Mouse (Mus musculus) embryonic facial prominence, embryonic 14.5 days (tissue): Measurements from ENCODE around the gene Cbr4. TPM values are rescaled to one million over a fixed set of nuclear protein-coding genes. Genes with fewer than 3 reads are reported as not detected.

Experiments used
- ATAC-seq: fragments of 200-750 bp; cut with Nextera tagmentation; 2 replicates; pipeline ENCODE4 v1.8.0; 2017; ENCODE audit warnings: low read depth, moderate number of reproducible peaks, moderate TSS enrichment
- DNase-seq: peaks from one replicate; pipeline ENCODE4 v3.0.0-alpha.2; 2015; ENCODE audit warnings: low spot score
- H3K27ac ChIP-seq: fragments of 300-500 bp; sonication (generic); replicated peaks from 2 replicates; pipeline ENCODE4 v1.5.1; 2014; ENCODE audit warnings: low read depth, mild to moderate bottlenecking, low read length, moderate library complexity
- H3K27me3 ChIP-seq: fragments of 300-500 bp; sonication (generic); replicated peaks from 2 replicates; pipeline ENCODE4 v1.6.1; 2014; ENCODE audit warnings: low read length; ENCODE audit not compliant: control insufficient read depth, insufficient read depth
- H3K36me3 ChIP-seq: fragments of 300-500 bp; sonication (generic); 2 replicates; pipeline ENCODE4 v1.6.1; 2014; ENCODE audit warnings: low read length, mixed read lengths; ENCODE audit not compliant: control insufficient read depth, insufficient read depth
- H3K4me1 ChIP-seq: fragments of 300-500 bp; sonication (generic); 2 replicates; pipeline ENCODE4 v1.6.1; 2014; ENCODE audit warnings: antibody characterized with exemption, low read length; ENCODE audit not compliant: control insufficient read depth, insufficient read depth
- H3K4me2 ChIP-seq: fragments of 300-500 bp; sonication (generic); 2 replicates; pipeline ENCODE4 v1.6.1; 2014; ENCODE audit warnings: low read depth, mild to moderate bottlenecking, low read length, moderate library complexity, mixed read lengths
- H3K4me3 ChIP-seq: fragments of 300-500 bp; sonication (generic); 2 replicates; pipeline ENCODE4 v1.5.1; 2014; ENCODE audit warnings: low read depth, mild to moderate bottlenecking, low read length
- H3K9ac ChIP-seq: fragments of 300-500 bp; sonication (generic); 2 replicates; pipeline ENCODE4 v1.6.1; 2014; ENCODE audit warnings: low read depth, mild to moderate bottlenecking, low read length, moderate library complexity, mixed read lengths
- H3K9me3 ChIP-seq: fragments of 300-500 bp; sonication (generic); 2 replicates; pipeline ENCODE4 v1.6.1; 2016; ENCODE audit warnings: low read length; ENCODE audit not compliant: control insufficient read depth
- WGBS: fragments of 180-500 bp; shearing (Covaris S2); extraction: QIAGEN DNeasy Blood & Tissue Kit; methylation state at CpG from one replicate; pipeline ENCODE4 v1.1.7; 2014; 5-methylcytosine and 5-hydroxymethylcytosine counted together
- polyA plus RNA-seq: library from polyadenylated mRNA; unstranded; fragments of >200 nt; fragmentation: Nextera tagmentation; extraction: Ambion mirVana; gene quantifications from 2 replicates; pipeline ENCODE4 v1.2.1, GENCODE M21; 2014

Cbr4 gene
- polyA plus RNA-seq, 1 experiment from 2014 or later: 31.3 TPM

- ATAC-seq (no peak), DNase-seq (no peak)
- Histone ChIP-seq H3K4me1 (no peaks in the 10 kb centered on the region), H3K9me3 (no peaks in the 10 kb centered on the region), H3K4me2 (no peak overlapping the region), H3K9ac (no peak overlapping the region), H3K4me3 (no peak overlapping the region), H3K36me3 (no peaks in the 10 kb centered on the region), H3K27ac (no peak overlapping the region), H3K27me3 (no peaks in the 10 kb centered on the region)
- 85% methylated on average over 7 of the region's 7 CpGs for WGBS
Observed at GRCm38 (mm10) chr8:61459763-61460162, 27.8 kb upstream of the Cbr4 start.

- H3K9ac ChIP-seq: no peak overlapping the region
- WGBS: 75% methylated on average over 5 of the region's 5 CpGs
- ATAC-seq (no peak), DNase-seq (no peak)
- no peaks in the 10 kb centered on the region for H3K36me3 ChIP-seq
- no peak overlapping the region for H3K27ac ChIP-seq
- H3K4me2 ChIP-seq: no peak overlapping the region
- H3K9me3 ChIP-seq: no peaks in the 10 kb centered on the region
- H3K27me3 ChIP-seq: no peaks in the 10 kb centered on the region
- no peaks in the 10 kb centered on the region for H3K4me1 ChIP-seq
- no peak overlapping the region for H3K4me3 ChIP-seq
Observed at GRCm38 (mm10) chr8:61462221-61462620, 25.3 kb upstream of the Cbr4 start.

GRCm38 (mm10) chr8:61464393-61464792 is 23.1 kb upstream of the Cbr4 start:
- Histone ChIP-seq H3K4me3 (no peak overlapping the region), H3K9me3 (no peaks in the 10 kb centered on the region), H3K27me3 (no peaks in the 10 kb centered on the region), H3K36me3 (no peaks in the 10 kb centered on the region), H3K4me1 (no peaks in the 10 kb centered on the region), H3K9ac (no peak overlapping the region), H3K4me2 (no peak overlapping the region), H3K27ac (no peak overlapping the region)
- ATAC-seq (no peak), DNase-seq (no peak)
- 72% methylated on average over 2 of the region's 2 CpGs for WGBS

- no peak overlapping the region for H3K4me3 ChIP-seq
- no peak overlapping the region for H3K4me2 ChIP-seq
- WGBS: 83% methylated on average over 15 of the region's 15 CpGs
- H3K27ac ChIP-seq: no peak overlapping the region
- no peak overlapping the region for H3K9ac ChIP-seq
- DNase-seq (no peak), ATAC-seq (no peak)
- no peaks in the 10 kb centered on the region for H3K4me1 ChIP-seq
- no peaks in the 10 kb centered on the region for H3K36me3 ChIP-seq
- H3K27me3 ChIP-seq: no peaks in the 10 kb centered on the region
- no peaks in the 10 kb centered on the region for H3K9me3 ChIP-seq
Observed at GRCm38 (mm10) chr8:61466696-61467552, 20.6 kb upstream of the Cbr4 start.

- WGBS: 93% methylated on average over 3 of the region's 3 CpGs
- no peak for ATAC-seq
Observed at GRCm38 (mm10) chr8:61467553-61467815, 20.1 kb upstream of the Cbr4 start.

GRCm38 (mm10) chr8:61470213-61470612 is 17.3 kb upstream of the Cbr4 start:
- H3K27me3 ChIP-seq: no peaks in the 10 kb centered on the region
- H3K36me3 ChIP-seq: no peaks in the 10 kb centered on the region
- H3K9ac ChIP-seq: no peak overlapping the region
- no peak overlapping the region for H3K4me3 ChIP-seq
- DNase-seq (no peak), ATAC-seq (no peak)
- no peak overlapping the region for H3K4me2 ChIP-seq
- H3K27ac ChIP-seq: no peak overlapping the region
- no peaks in the 10 kb centered on the region for H3K9me3 ChIP-seq
- 76% methylated on average over 4 of the region's 4 CpGs for WGBS
- no peaks in the 10 kb centered on the region for H3K4me1 ChIP-seq

More at GRCm38 (mm10) chr8:61467553-61467815, 20.1 kb upstream of the Cbr4 start:
- H3K27ac ChIP-seq: no peak overlapping the region
- no peak overlapping the region for H3K4me2 ChIP-seq
- no peaks in the 10 kb centered on the region for H3K9me3 ChIP-seq
- H3K27me3 ChIP-seq: no peaks in the 10 kb centered on the region
- H3K4me3 ChIP-seq: no peak overlapping the region
- no peaks in the 10 kb centered on the region for H3K4me1 ChIP-seq
- no peaks in the 10 kb centered on the region for H3K36me3 ChIP-seq
- DNase-seq: no peak
- H3K9ac ChIP-seq: no peak overlapping the region

GRCm38 (mm10) chr8:61475251-61475673 is 12.3 kb upstream of the Cbr4 start:
- H3K9ac ChIP-seq: no peak overlapping the region
- WGBS: 53% methylated on average over 6 of the region's 6 CpGs
- H3K4me2 ChIP-seq: no peak overlapping the region
- H3K36me3 ChIP-seq: no peaks in the 10 kb centered on the region
- DNase-seq (no peak), ATAC-seq (no peak)
- H3K9me3 ChIP-seq: no peaks in the 10 kb centered on the region
- no peaks in the 10 kb centered on the region for H3K4me1 ChIP-seq
- H3K27me3 ChIP-seq: no peaks in the 10 kb centered on the region
- H3K4me3 ChIP-seq: no peak overlapping the region
- no peak overlapping the region for H3K27ac ChIP-seq

- 81% methylated on average over 9 of the region's 9 CpGs for WGBS
- ATAC-seq: no peak
- H3K4me3 ChIP-seq: no peak overlapping the region
- no peak overlapping the region for H3K27ac ChIP-seq
- no peak overlapping the region for H3K9ac ChIP-seq
- H3K36me3 ChIP-seq: no peaks in the 10 kb centered on the region
- no peaks in the 10 kb centered on the region for H3K27me3 ChIP-seq
- no peak overlapping the region for H3K4me2 ChIP-seq
- no peaks in the 10 kb centered on the region for H3K9me3 ChIP-seq
- H3K4me1 ChIP-seq: no peaks in the 10 kb centered on the region
- no peak for DNase-seq
Observed at GRCm38 (mm10) chr8:61476160-61476559, 11.4 kb upstream of the Cbr4 start.

- Histone ChIP-seq H3K9ac (no peak overlapping the region), H3K4me1 (no peaks in the 10 kb centered on the region), H3K27ac (no peak overlapping the region), H3K27me3 (no peaks in the 10 kb centered on the region), H3K4me3 (no peak overlapping the region), H3K9me3 (no peaks in the 10 kb centered on the region), H3K36me3 (no peaks in the 10 kb centered on the region), H3K4me2 (no peak overlapping the region)
- ATAC-seq (no peak), DNase-seq (no peak)
- WGBS: 91% methylated on average over 4 of the region's 4 CpGs
Observed at GRCm38 (mm10) chr8:61478150-61478549, 9.4 kb upstream of the Cbr4 start.
